Mouse (Mus musculus): ENCODE results near the gene Odam. TPM values are rescaled to one million over a fixed set of nuclear protein-coding genes. Genes with fewer than 3 reads are reported as not detected.

Odam gene
- polyA plus RNA-seq (2015; fragmentation: Nextera tagmentation; extraction: Ambion mirVana), result not detected in 2 replicates

DNA sequence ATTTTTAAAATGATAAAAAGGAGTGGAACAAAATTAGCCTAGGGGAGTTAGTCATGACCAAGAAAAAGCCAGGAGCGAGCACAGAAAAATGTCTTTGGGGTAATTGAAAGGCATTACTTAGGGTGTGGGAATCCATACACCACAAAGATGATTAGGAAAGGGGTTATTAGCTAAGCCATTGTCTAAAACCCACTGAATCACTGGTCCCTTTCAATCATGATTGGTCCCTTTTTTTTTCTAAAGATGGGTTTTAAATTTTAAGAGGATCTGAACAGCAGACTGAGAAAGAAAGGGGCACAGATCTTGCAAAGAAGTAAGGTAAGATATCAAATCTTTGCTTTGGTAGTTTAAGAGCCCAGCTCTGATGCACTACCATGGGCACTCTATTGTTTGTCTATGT, at the start of gene Odam:
Gene Odam (plus strand): TSS at position 301 of the 400 bp plus-strand sequence.
- Histone ChIP-seq H3K27ac (no peak within 1 kb of the TSS), H3K9me3 (no peaks in the 10 kb centered on the region), H3K4me1 (no peaks in the 10 kb centered on the region), H3K36me3 (replicated peaks) (no peaks in the 10 kb centered on the region), H3K27me3 (replicated peaks) (no peaks in the 10 kb centered on the region), H3K9ac (no peak within 1 kb of the TSS), H3K4me2 (no peak within 1 kb of the TSS), H3K4me3 (no peak within 1 kb of the TSS)
- no peak for ATAC-seq (replicated peaks)
- 92% methylated on average over 1 of the region's 1 CpGs for WGBS

DNA sequence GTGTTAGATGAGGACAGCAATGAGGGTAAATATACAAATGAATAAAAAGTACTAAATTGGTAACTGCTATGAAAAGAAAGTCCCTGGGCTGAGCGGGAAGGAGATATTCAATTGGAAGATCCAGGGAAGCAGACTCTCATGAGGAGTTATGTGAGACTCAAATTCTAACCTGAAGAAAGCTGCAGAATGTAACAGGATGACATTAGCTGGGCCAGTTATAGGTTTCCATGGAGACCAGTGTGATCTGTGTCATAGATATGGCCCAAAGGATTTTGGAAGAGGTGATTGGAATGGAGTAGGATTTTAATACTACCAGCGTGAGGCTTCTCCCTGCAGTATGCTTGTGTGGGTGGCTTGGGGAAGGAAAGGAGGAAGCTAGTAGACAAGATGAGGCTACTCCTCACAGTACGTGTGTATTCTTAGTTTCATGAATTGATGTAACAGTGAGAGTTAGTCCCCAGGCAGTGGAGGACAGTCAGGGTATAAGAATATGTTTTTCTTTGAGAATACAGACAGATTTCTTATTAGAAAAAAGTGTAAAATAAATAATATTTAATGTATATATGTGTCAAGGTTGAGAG, 29.6 kb upstream of the Odam start:
- Histone ChIP-seq H3K9me3 (no peaks in the 10 kb centered on the region), H3K36me3 (replicated peaks) (no peaks in the 10 kb centered on the region), H3K27ac (no peak overlapping the region), H3K9ac (no peak overlapping the region), H3K4me1 (no peaks in the 10 kb centered on the region), H3K4me3 (no peak overlapping the region), H3K27me3 (replicated peaks) (no peaks in the 10 kb centered on the region), H3K4me2 (no peak overlapping the region)
- peak; percentile 50 for ATAC-seq (replicated peaks)
- 71% methylated on average over 3 of the region's 3 CpGs for WGBS

DNA sequence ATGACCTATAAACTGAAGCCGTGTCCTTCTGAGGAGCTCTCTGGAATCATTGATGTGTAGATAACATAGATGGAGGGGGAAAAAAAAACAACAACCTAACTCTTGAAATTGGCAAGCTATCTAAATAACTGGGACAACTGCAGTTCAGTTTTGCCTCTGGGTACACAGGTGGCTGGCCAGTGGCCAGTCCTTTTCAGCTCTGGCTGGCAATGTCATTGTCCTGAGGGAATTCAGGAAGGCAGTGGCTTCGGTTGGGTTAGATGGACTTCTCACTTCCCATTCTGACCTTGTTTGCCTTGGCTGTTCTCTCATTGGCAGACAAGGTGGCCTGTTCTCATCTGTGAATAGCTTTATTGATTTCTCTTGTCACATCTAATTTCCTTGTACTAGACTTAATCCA, 14.7 kb upstream of the Odam start:
- ATAC-seq (replicated peaks), result no peak
- Histone ChIP-seq H3K4me3 (no peak overlapping the region), H3K9me3 (no peaks in the 10 kb centered on the region), H3K4me1 (no peaks in the 10 kb centered on the region), H3K27ac (no peak overlapping the region), H3K9ac (no peak overlapping the region), H3K27me3 (replicated peaks) (no peaks in the 10 kb centered on the region), H3K4me2 (no peak overlapping the region), H3K36me3 (replicated peaks) (no peaks in the 10 kb centered on the region)
- WGBS, result 53% methylated on average over 2 of the region's 2 CpGs

GRCm38 (mm10) chr5:87871423-87871822, 13.4 kb upstream of the Odam start:
- Histone ChIP-seq H3K9ac (no peak overlapping the region), H3K4me1 (no peaks in the 10 kb centered on the region), H3K4me2 (no peak overlapping the region), H3K36me3 (replicated peaks) (no peaks in the 10 kb centered on the region), H3K27me3 (replicated peaks) (no peaks in the 10 kb centered on the region), H3K27ac (no peak overlapping the region), H3K9me3 (no peaks in the 10 kb centered on the region), H3K4me3 (no peak overlapping the region)
- WGBS, result 25% methylated on average over 4 of the region's 4 CpGs
- no peak for ATAC-seq (replicated peaks)

- Histone ChIP-seq H3K4me2 (no peak within 1 kb of the TSS), H3K9ac (no peak within 1 kb of the TSS), H3K4me1 (no peaks in the 10 kb centered on the region), H3K9me3 (no peaks in the 10 kb centered on the region), H3K27ac (no peak within 1 kb of the TSS), H3K4me3 (no peak within 1 kb of the TSS), H3K36me3 (replicated peaks) (no peaks in the 10 kb centered on the region), H3K27me3 (replicated peaks) (no peaks in the 10 kb centered on the region)
- 33% methylated on average over 5 of the region's 5 CpGs for WGBS
- no peak for ATAC-seq (replicated peaks)
Measured at GRCm38 (mm10) chr5:87925372-87925771, 40.5 kb downstream of the Odam start, which contains the start of gene Csn3. TSS of gene Csn3 (plus strand) at chr5:87925579.

- no peak overlapping the region for H3K4me3 ChIP-seq
- ATAC-seq (replicated peaks), result no peak
- H3K27ac ChIP-seq, result no peak overlapping the region
- H3K36me3 ChIP-seq (replicated peaks), result no peaks in the 10 kb centered on the region
- WGBS, result 55% methylated on average over 1 of the region's 1 CpGs
- H3K4me2 ChIP-seq, result no peak overlapping the region
- H3K4me1 ChIP-seq, result no peaks in the 10 kb centered on the region
- H3K9me3 ChIP-seq, result no peaks in the 10 kb centered on the region
- H3K9ac ChIP-seq, result no peak overlapping the region
- H3K27me3 ChIP-seq (replicated peaks), result no peaks in the 10 kb centered on the region
Measured at GRCm38 (mm10) chr5:87931603-87932002, 46.8 kb downstream of the Odam start.

- H3K27me3 ChIP-seq (replicated peaks), result no peaks in the 10 kb centered on the region
- no peak overlapping the region for H3K4me3 ChIP-seq
- no peaks in the 10 kb centered on the region for H3K4me1 ChIP-seq
- no peak overlapping the region for H3K9ac ChIP-seq
- H3K36me3 ChIP-seq (replicated peaks), result no peaks in the 10 kb centered on the region
- ATAC-seq (replicated peaks), result 0 out of 2 replicates have a peak, but pooled peaks have one; percentile 73
- H3K9me3 ChIP-seq, result no peaks in the 10 kb centered on the region
- no peak overlapping the region for H3K4me2 ChIP-seq
- no peak overlapping the region for H3K27ac ChIP-seq
- 42% methylated on average over 3 of the region's 3 CpGs for WGBS
Measured at GRCm38 (mm10) chr5:87940752-87941151, 55.9 kb downstream of the Odam start.

GRCm38 (mm10) chr5:87942515-87942914, 57.7 kb downstream of the Odam start:
- H3K9ac ChIP-seq, result no peak overlapping the region
- H3K4me2 ChIP-seq, result no peak overlapping the region
- H3K4me1 ChIP-seq, result no peaks in the 10 kb centered on the region
- H3K27me3 ChIP-seq (replicated peaks), result no peaks in the 10 kb centered on the region
- no peak overlapping the region for H3K4me3 ChIP-seq
- H3K36me3 ChIP-seq (replicated peaks), result no peaks in the 10 kb centered on the region
- H3K27ac ChIP-seq, result no peak overlapping the region
- peak; percentile 80; the same call in 1 of the 2 replicates for ATAC-seq (replicated peaks)
- no peaks in the 10 kb centered on the region for H3K9me3 ChIP-seq

Other genes with a start within 250 kb of the Odam start
- gene Csn1s1, start 218.8 kb upstream of the Odam start, polyA plus RNA-seq (2015; fragmentation: Nextera tagmentation; extraction: Ambion mirVana), result not detected in 2 replicates
- not detected in 2 replicates for gene Csn2, start 185.4 kb upstream of the Odam start, polyA plus RNA-seq (2015; fragmentation: Nextera tagmentation; extraction: Ambion mirVana)
- gene Csn1s2a, start 110.5 kb upstream of the Odam start, polyA plus RNA-seq (2015; fragmentation: Nextera tagmentation; extraction: Ambion mirVana), result not detected in 2 replicates
- not detected in 2 replicates for gene Csn1s2b, start 76.9 kb upstream of the Odam start, polyA plus RNA-seq (2015; fragmentation: Nextera tagmentation; extraction: Ambion mirVana)
- gene Prr27, start 59.3 kb upstream of the Odam start, polyA plus RNA-seq (2015; fragmentation: Nextera tagmentation; extraction: Ambion mirVana), result not detected in 2 replicates
- not detected in 2 replicates for gene Csn3, start 40.5 kb downstream of the Odam start, polyA plus RNA-seq (2015; fragmentation: Nextera tagmentation; extraction: Ambion mirVana)
- not detected in 2 replicates for gene 2310003L06Rik, start 84.4 kb downstream of the Odam start, polyA plus RNA-seq (2015; fragmentation: Nextera tagmentation; extraction: Ambion mirVana)
- gene Gm28434, start 84.5 kb downstream of the Odam start, polyA plus RNA-seq (2015; fragmentation: Nextera tagmentation; extraction: Ambion mirVana), result not detected in 2 replicates
- not detected in 2 replicates for gene Cabs1, start 94.4 kb downstream of the Odam start, polyA plus RNA-seq (2015; fragmentation: Nextera tagmentation; extraction: Ambion mirVana)
- gene Smr3a, start 117.5 kb downstream of the Odam start, polyA plus RNA-seq (2015; fragmentation: Nextera tagmentation; extraction: Ambion mirVana), result not detected in 2 replicates
- not detected in 2 replicates for gene Smr2, start 201.5 kb downstream of the Odam start, polyA plus RNA-seq (2015; fragmentation: Nextera tagmentation; extraction: Ambion mirVana)
- gene Gm11116, start 226.5 kb downstream of the Odam start, polyA plus RNA-seq (2015; fragmentation: Nextera tagmentation; extraction: Ambion mirVana), result not detected in 2 replicates